Mouse (Mus musculus): ENCODE results near the gene Slc36a3. TPM values are rescaled to one million over a fixed set of nuclear protein-coding genes. Genes with fewer than 3 reads are reported as not detected.
A peak's percentile ranks its signal among the peaks of the same experiment; 100 is the strongest.

Slc36a3 gene
- polyA plus RNA-seq, 1 experiment = not detected

GRCm38 (mm10) chr11:55113209-55113860, 38.2 kb downstream of the Slc36a3 start:
- Histone ChIP-seq H3K4me3 (replicated peaks; ENCODE audit: control insufficient read depth, low read depth, low read length) (no peak overlapping the region), H3K27ac (ENCODE audit: control insufficient read depth, insufficient read depth, low read depth, low read length, poor library complexity) (peak overlapping the region; percentile 78), H3K4me1 (ENCODE audit: control insufficient read depth, insufficient read depth, low read length) (peaks cover 2% of the 10 kb centered on the region; the same call in 1 of the 2 replicates)
- TF ChIP-seq POLR2A (IDR thresholded peaks at IDR 0.05; ENCODE audit: borderline replicate concordance, control insufficient read depth, low read depth, low read length) = no peak
- TF ChIP-seq CTCF (IDR thresholded peaks at IDR 0.05; ENCODE audit: control insufficient read depth, insufficient read depth, low read length) = no peak
- WGBS = 18% methylated on average over 7 of the region's 7 CpGs

DNA sequence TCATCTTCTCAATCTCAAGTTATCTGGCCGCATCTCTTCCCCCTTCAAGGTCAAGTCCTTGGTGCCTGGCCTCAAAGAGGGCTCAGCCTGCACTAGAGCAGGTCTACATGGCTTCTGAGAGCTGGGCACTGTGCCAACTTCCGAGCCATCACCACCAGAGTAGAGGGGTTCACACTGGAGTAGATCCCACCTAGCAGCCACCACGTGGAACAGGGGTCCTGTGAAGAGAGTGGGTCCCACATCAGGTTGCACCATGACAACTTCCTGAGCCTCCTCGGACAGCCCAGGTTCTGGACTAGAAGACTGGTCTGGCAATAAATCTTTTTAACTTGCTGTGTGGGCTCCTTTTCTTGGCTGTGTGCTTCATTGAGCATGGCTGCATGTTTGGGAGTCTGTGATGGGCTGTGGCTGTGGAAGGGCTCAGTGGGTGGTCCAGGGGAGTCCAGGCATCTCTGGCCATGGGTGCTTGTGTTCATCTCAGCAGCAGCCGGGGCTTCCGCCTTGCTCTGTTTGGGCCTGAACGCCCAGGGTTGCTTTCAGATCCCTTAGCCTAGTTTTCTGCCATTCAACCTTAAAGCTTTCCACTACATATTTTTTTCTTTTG, 40.8 kb downstream of the Slc36a3 start:
- peaks cover 9% of the 10 kb centered on the region; the same call in 1 of the 2 replicates for H3K4me1 ChIP-seq (ENCODE audit: control insufficient read depth, insufficient read depth, low read length)
- TF ChIP-seq POLR2A (IDR thresholded peaks at IDR 0.05; ENCODE audit: borderline replicate concordance, control insufficient read depth, low read depth, low read length) = no peak
- no peak for TF ChIP-seq CTCF (IDR thresholded peaks at IDR 0.05; ENCODE audit: control insufficient read depth, insufficient read depth, low read length)
- WGBS = 76% methylated on average over 7 of the region's 7 CpGs
- no peak overlapping the region for H3K4me3 ChIP-seq (replicated peaks; ENCODE audit: control insufficient read depth, low read depth, low read length)
- H3K27ac ChIP-seq (ENCODE audit: control insufficient read depth, insufficient read depth, low read depth, low read length, poor library complexity) = no peak overlapping the region

DNA sequence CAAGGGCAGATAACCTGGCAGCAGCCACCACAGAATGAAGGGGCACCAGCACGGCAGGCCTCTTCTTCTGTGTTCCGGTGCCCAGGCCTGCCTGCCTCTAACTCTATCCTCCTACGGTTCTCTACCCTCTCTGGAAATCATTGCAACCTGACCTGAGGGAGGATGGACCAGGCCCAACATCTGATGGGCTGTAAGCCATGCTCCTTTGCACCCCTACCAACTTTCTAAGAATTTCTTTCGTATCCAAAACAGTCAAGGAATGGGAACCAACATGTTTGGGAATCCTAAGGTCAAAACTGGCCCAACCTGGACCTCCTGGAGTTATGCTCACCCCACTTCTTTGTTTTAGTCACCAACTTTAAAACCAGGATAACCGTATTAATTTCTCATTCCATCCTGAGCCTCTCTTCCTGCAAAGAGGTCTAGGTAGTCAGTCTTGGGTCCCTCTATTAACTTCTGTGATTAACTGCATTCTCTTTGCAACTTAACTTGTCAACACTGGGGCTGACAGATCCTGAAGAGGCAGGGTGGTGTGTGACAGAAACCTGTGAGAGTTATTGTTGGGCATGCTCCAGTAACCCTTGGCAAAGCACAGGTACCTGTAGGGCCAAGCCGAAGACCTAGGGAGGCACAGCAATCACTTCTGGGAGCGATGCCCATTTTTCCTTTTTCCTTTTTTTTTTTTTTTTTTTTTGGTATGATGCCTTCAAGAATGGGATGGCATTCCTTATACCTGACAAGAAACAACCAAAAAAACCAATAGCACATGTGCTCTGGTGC, 41.8 kb downstream of the Slc36a3 start:
- WGBS = 84% methylated on average over 7 of the region's 7 CpGs
- Histone ChIP-seq H3K4me3 (replicated peaks; ENCODE audit: control insufficient read depth, low read depth, low read length) (no peak overlapping the region), H3K27ac (ENCODE audit: control insufficient read depth, insufficient read depth, low read depth, low read length, poor library complexity) (no peak overlapping the region), H3K4me1 (ENCODE audit: control insufficient read depth, insufficient read depth, low read length) (peaks cover 9% of the 10 kb centered on the region; the same call in 1 of the 2 replicates)
- no peak for TF ChIP-seq POLR2A (IDR thresholded peaks at IDR 0.05; ENCODE audit: borderline replicate concordance, control insufficient read depth, low read depth, low read length)
- no peak for TF ChIP-seq CTCF (IDR thresholded peaks at IDR 0.05; ENCODE audit: control insufficient read depth, insufficient read depth, low read length)

GRCm38 (mm10) chr11:55106636-55107035, 44.9 kb downstream of the Slc36a3 start:
- TF ChIP-seq CTCF (IDR thresholded peaks at IDR 0.05; ENCODE audit: control insufficient read depth, insufficient read depth, low read length) (no peak), POLR2A (IDR thresholded peaks at IDR 0.05; ENCODE audit: borderline replicate concordance, control insufficient read depth, low read depth, low read length) (no peak)
- 14% methylated on average over 1 of the region's 1 CpGs for WGBS
- H3K27ac ChIP-seq (ENCODE audit: control insufficient read depth, insufficient read depth, low read depth, low read length, poor library complexity) = peak overlapping the region; percentile 44
- no peak overlapping the region for H3K4me3 ChIP-seq (replicated peaks; ENCODE audit: control insufficient read depth, low read depth, low read length)
- peaks cover 6% of the 10 kb centered on the region; the same call in 1 of the 2 replicates for H3K4me1 ChIP-seq (ENCODE audit: control insufficient read depth, insufficient read depth, low read length)

DNA sequence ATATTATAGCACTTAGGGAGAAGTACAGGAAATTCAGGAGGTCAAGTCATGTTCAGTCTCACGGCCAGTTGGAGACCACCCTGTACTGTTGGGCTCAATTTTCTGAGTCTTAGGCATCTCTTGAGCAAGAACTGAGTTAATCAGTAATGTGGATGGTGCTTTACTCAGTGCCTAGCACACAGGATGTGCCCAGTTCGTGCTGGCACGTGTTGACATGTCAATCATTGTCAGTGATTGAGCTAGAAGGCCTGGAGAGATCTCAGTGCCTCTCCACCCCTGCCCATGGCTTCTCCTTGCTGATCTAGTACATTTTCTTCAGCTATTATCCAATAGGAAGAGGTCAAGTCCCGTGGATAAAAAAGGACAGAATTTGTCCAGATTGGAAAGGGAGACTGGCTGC, 46.1 kb downstream of the Slc36a3 start:
- TF ChIP-seq CTCF (IDR thresholded peaks at IDR 0.05; ENCODE audit: control insufficient read depth, insufficient read depth, low read length) (no peak), POLR2A (IDR thresholded peaks at IDR 0.05; ENCODE audit: borderline replicate concordance, control insufficient read depth, low read depth, low read length) (no peak)
- 57% methylated on average over 4 of the region's 4 CpGs for WGBS

DNA sequence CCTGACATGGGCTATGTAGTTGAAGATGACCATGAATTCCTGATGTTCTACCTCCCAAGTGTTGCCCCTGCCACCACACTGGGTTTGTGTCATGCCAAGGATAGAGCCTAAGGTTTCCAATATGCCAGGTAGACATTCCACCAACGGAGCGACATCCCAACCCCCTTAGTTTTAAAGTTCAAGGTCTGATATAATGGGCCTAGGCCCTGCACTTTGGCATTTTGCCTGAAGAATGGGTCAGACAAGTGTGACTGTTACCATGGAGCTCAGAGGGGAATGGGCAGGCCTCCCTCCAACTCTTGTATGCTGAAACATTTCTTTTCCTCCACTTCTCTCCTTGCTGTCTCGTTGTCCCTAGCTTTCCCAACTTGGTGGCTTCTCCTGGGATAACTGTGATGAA, 48.3 kb downstream of the Slc36a3 start:
- TF ChIP-seq CTCF (IDR thresholded peaks at IDR 0.05; ENCODE audit: control insufficient read depth, insufficient read depth, low read length) (no peak), POLR2A (IDR thresholded peaks at IDR 0.05; ENCODE audit: borderline replicate concordance, control insufficient read depth, low read depth, low read length) (no peak)
- Histone ChIP-seq H3K4me3 (replicated peaks; ENCODE audit: control insufficient read depth, low read depth, low read length) (no peak overlapping the region), H3K27ac (ENCODE audit: control insufficient read depth, insufficient read depth, low read depth, low read length, poor library complexity) (no peak overlapping the region), H3K4me1 (ENCODE audit: control insufficient read depth, insufficient read depth, low read length) (peaks cover 9% of the 10 kb centered on the region; the same call in 1 of the 2 replicates)
- 83% methylated on average over 3 of the region's 3 CpGs for WGBS

More for the DNA sequence above, 46.1 kb downstream of the Slc36a3 start:
- H3K4me1 ChIP-seq (ENCODE audit: control insufficient read depth, insufficient read depth, low read length) = peaks cover 6% of the 10 kb centered on the region; the same call in 1 of the 2 replicates
- no peak overlapping the region for H3K27ac ChIP-seq (ENCODE audit: control insufficient read depth, insufficient read depth, low read depth, low read length, poor library complexity)
- H3K4me3 ChIP-seq (replicated peaks; ENCODE audit: control insufficient read depth, low read depth, low read length) = no peak overlapping the region

DNA sequence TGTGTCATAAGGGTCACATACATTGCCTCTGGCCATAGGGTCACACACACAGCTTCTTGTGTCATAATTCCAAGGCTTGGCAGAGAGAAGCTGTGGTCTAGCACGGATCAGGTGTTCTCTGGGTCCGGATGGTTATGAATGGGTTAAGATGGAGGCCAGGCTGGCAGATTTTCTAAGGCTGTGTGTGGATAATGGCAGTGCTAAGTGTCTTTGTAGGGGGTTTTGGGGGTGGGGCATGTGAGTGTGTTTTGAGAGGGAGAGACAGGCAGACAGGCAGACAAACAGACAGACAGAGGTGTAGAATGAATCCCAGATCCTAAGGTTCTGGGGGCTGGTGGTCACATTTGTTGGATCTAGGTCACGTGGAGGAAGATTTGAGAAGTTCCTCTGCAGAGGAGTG, 49.5 kb downstream of the Slc36a3 start:
- H3K27ac ChIP-seq (ENCODE audit: control insufficient read depth, insufficient read depth, low read depth, low read length, poor library complexity) = no peak overlapping the region
- peaks cover 8% of the 10 kb centered on the region; the same call in 1 of the 2 replicates for H3K4me1 ChIP-seq (ENCODE audit: control insufficient read depth, insufficient read depth, low read length)
- 68% methylated on average over 3 of the region's 3 CpGs for WGBS
- H3K4me3 ChIP-seq (replicated peaks; ENCODE audit: control insufficient read depth, low read depth, low read length) = no peak overlapping the region
- TF ChIP-seq CTCF (IDR thresholded peaks at IDR 0.05; ENCODE audit: control insufficient read depth, insufficient read depth, low read length) = no peak
- no peak for TF ChIP-seq POLR2A (IDR thresholded peaks at IDR 0.05; ENCODE audit: borderline replicate concordance, control insufficient read depth, low read depth, low read length)

DNA sequence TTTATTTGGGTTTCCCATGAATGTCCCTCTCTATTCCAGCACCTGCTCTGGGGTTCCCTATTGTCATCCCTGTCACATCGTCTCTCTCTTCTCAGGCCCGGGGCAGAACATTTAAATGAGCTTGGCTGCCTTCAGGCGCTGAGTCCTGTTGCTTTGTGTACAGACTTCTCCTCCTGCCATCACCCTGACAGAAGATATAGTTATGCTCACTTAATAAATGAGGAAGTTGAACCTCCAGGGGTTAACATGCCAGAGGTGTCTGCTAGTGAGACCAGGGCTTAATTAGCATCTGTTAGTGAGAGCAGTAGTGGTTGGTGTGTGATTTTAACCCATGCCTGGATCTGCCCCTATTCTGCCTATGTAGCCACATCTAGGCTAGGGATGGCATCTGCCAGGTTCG, 51.6 kb downstream of the Slc36a3 start:
- Histone ChIP-seq H3K4me1 (ENCODE audit: control insufficient read depth, insufficient read depth, low read length) (peaks cover 2% of the 10 kb centered on the region; the same call in 1 of the 2 replicates), H3K27ac (ENCODE audit: control insufficient read depth, insufficient read depth, low read depth, low read length, poor library complexity) (peak overlapping the region; percentile 9; the same call in 1 of the 2 replicates), H3K4me3 (replicated peaks; ENCODE audit: control insufficient read depth, low read depth, low read length) (peak overlapping the region; percentile 2)
- 7% methylated on average over 4 of the region's 4 CpGs for WGBS
- no peak for TF ChIP-seq CTCF (IDR thresholded peaks at IDR 0.05; ENCODE audit: control insufficient read depth, insufficient read depth, low read length)
- TF ChIP-seq POLR2A (IDR thresholded peaks at IDR 0.05; ENCODE audit: borderline replicate concordance, control insufficient read depth, low read depth, low read length) = no peak

Data from bone marrow, adult 2 months (tissue).